Mouse (Mus musculus) forebrain, embryonic 14.5 days (tissue): ENCODE data around the gene Pax3. TPM values are rescaled to one million over a fixed set of nuclear protein-coding genes. Genes with fewer than 3 reads are reported as not detected.

Source experiments
- ATAC-seq: fragments of 200-750 bp; cut with Nextera tagmentation; 2 replicates; pipeline ENCODE4 v1.8.0; 2017; ENCODE audit warnings: mild to moderate bottlenecking, moderate library complexity
- DNase-seq: peaks from one replicate; pipeline ENCODE4 v3.0.0-alpha.2; 2015; ENCODE audit warnings: low spot score
- H3K27ac ChIP-seq: fragments of 300-500 bp; sonication (generic); 2 replicates; pipeline ENCODE4 v1.5.1; 2014; ENCODE audit warnings: low read depth, mild to moderate bottlenecking, control low read depth, low read length, moderate library complexity
- H3K27me3 ChIP-seq: fragments of 300-500 bp; sonication (generic); replicated peaks from 2 replicates; pipeline ENCODE4 v1.6.1; 2014; ENCODE audit warnings: low read length, control low read depth, mixed read lengths; ENCODE audit not compliant: control insufficient read depth, insufficient read depth
- H3K36me3 ChIP-seq: fragments of 300-500 bp; sonication (generic); 2 replicates; pipeline ENCODE4 v1.6.1; 2014; ENCODE audit warnings: low read length, control low read depth; ENCODE audit not compliant: control insufficient read depth, insufficient read depth
- H3K4me1 ChIP-seq: fragments of 300-500 bp; sonication (generic); 2 replicates; pipeline ENCODE4 v1.6.1; 2014; ENCODE audit warnings: antibody characterized with exemption, low read length, control low read depth; ENCODE audit not compliant: control insufficient read depth, insufficient read depth
- H3K4me2 ChIP-seq: fragments of 300-500 bp; sonication (generic); 2 replicates; pipeline ENCODE4 v1.6.1; 2014; ENCODE audit warnings: mild to moderate bottlenecking, control low read depth, low read length
- H3K4me3 ChIP-seq: fragments of 300-500 bp; sonication (generic); 2 replicates; pipeline ENCODE4 v1.5.1; 2014; ENCODE audit warnings: low read depth, low read length, control low read depth
- H3K9ac ChIP-seq: fragments of 300-500 bp; sonication (generic); 2 replicates; pipeline ENCODE4 v1.6.1; 2014; ENCODE audit warnings: mild to moderate bottlenecking, low read length, control low read depth, moderate library complexity
- H3K9me3 ChIP-seq: fragments of 300-500 bp; sonication (generic); replicated peaks from 2 replicates; pipeline ENCODE4 v1.6.1; 2016; ENCODE audit warnings: low read length, control low read depth, mixed read lengths; ENCODE audit not compliant: control insufficient read depth
- WGBS: fragments of 180-500 bp; shearing (Covaris S2); extraction: QIAGEN DNeasy Blood & Tissue Kit; methylation state at CpG from one replicate; pipeline ENCODE4 v1.1.7; 2014; 5-methylcytosine and 5-hydroxymethylcytosine counted together
- polyA plus RNA-seq: library from polyadenylated mRNA; unstranded; fragments of >200 nt; fragmentation: Nextera tagmentation; extraction: Ambion mirVana; gene quantifications from 2 replicates; pipeline ENCODE4 v1.2.1, GENCODE M21; 2014

Pax3 gene
- polyA plus RNA-seq, 1 experiment from 2014 or later, result 0.24 TPM

GRCm38 (mm10) chr1:78201251-78202010 lies 4.5 kb upstream of the Pax3 start:
- H3K9me3 ChIP-seq, result no peaks in the 10 kb centered on the region
- H3K4me1 ChIP-seq, result peaks cover 8% of the 10 kb centered on the region; the same call in 1 of the 2 replicates
- no peak for DNase-seq
- no peak overlapping the region for H3K9ac ChIP-seq
- H3K27me3 ChIP-seq, result peaks cover 92% of the 10 kb centered on the region
- no peak overlapping the region for H3K27ac ChIP-seq
- under 1% methylated on average over 28 of the region's 28 CpGs for WGBS
- no peaks in the 10 kb centered on the region for H3K36me3 ChIP-seq
- no peak for ATAC-seq
- H3K4me3 ChIP-seq, result no peak overlapping the region
- no peak overlapping the region for H3K4me2 ChIP-seq

- H3K9ac ChIP-seq, result no peak overlapping the region
- H3K4me3 ChIP-seq, result no peak overlapping the region
- ATAC-seq, result no peak
- no peak for DNase-seq
- no peak overlapping the region for H3K4me2 ChIP-seq
- H3K4me1 ChIP-seq, result peaks cover 9% of the 10 kb centered on the region; the same call in 1 of the 2 replicates
- no peak overlapping the region for H3K27ac ChIP-seq
- WGBS, result under 1% methylated on average over 15 of the region's 15 CpGs
- peaks cover 92% of the 10 kb centered on the region for H3K27me3 ChIP-seq
- H3K36me3 ChIP-seq, result no peaks in the 10 kb centered on the region
- H3K9me3 ChIP-seq, result no peaks in the 10 kb centered on the region
These were observed 3.3 kb upstream of the Pax3 start for GRCm38 (mm10) chr1:78200191-78200590.

- peaks cover 92% of the 10 kb centered on the region for H3K27me3 ChIP-seq
- no peaks in the 10 kb centered on the region for H3K36me3 ChIP-seq
- 3% methylated on average over 9 of the region's 9 CpGs for WGBS
- H3K4me3 ChIP-seq, result no peak overlapping the region
- DNase-seq (no peak), ATAC-seq (no peak)
- peaks cover 9% of the 10 kb centered on the region; the same call in 1 of the 2 replicates for H3K4me1 ChIP-seq
- H3K4me2 ChIP-seq, result no peak overlapping the region
- H3K9ac ChIP-seq, result no peak overlapping the region
- no peaks in the 10 kb centered on the region for H3K9me3 ChIP-seq
- no peak overlapping the region for H3K27ac ChIP-seq
These were observed 2.3 kb upstream of the Pax3 start for GRCm38 (mm10) chr1:78199221-78199620.

GRCm38 (mm10) chr1:78198319-78198940 lies 1.5 kb upstream of the Pax3 start:
- Histone ChIP-seq H3K27ac (no peak overlapping the region), H3K9me3 (no peaks in the 10 kb centered on the region), H3K36me3 (no peaks in the 10 kb centered on the region), H3K4me1 (peaks cover 7% of the 10 kb centered on the region; the same call in 1 of the 2 replicates), H3K4me2 (no peak overlapping the region), H3K27me3 (peaks cover 91% of the 10 kb centered on the region), H3K9ac (no peak overlapping the region), H3K4me3 (no peak overlapping the region)
- DNase-seq (no peak), ATAC-seq (no peak)
- 2% methylated on average over 9 of the region's 9 CpGs for WGBS

- Histone ChIP-seq H3K9ac (no peak overlapping the region), H3K36me3 (no peaks in the 10 kb centered on the region), H3K4me3 (peak overlapping the region; percentile 16; the same call in 1 of the 2 replicates), H3K27me3 (peaks cover 91% of the 10 kb centered on the region), H3K4me2 (peak overlapping the region; percentile 21; the same call in 1 of the 2 replicates), H3K9me3 (no peaks in the 10 kb centered on the region), H3K4me1 (peaks cover 5% of the 10 kb centered on the region; the same call in 1 of the 2 replicates), H3K27ac (no peak overlapping the region)
- no peak for ATAC-seq
- 1% methylated on average over 21 of the region's 21 CpGs for WGBS
- no peak for DNase-seq
These were observed 659 bp upstream of the Pax3 start for GRCm38 (mm10) chr1:78197351-78198234.

GRCm38 (mm10) chr1:78195771-78196712 lies 892 bp downstream of the Pax3 start:
- H3K4me2 ChIP-seq, result peak overlapping the region; percentile 21
- peak overlapping the region; percentile 16; the same call in 1 of the 2 replicates for H3K4me3 ChIP-seq
- H3K4me1 ChIP-seq, result peaks cover 5% of the 10 kb centered on the region; the same call in 1 of the 2 replicates
- no peaks in the 10 kb centered on the region for H3K9me3 ChIP-seq
- H3K27ac ChIP-seq, result no peak overlapping the region
- WGBS, result under 1% methylated on average over 42 of the region's 42 CpGs
- H3K9ac ChIP-seq, result no peak overlapping the region
- peaks cover 97% of the 10 kb centered on the region for H3K27me3 ChIP-seq
- DNase-seq (no peak), ATAC-seq (no peak)
- H3K36me3 ChIP-seq, result no peaks in the 10 kb centered on the region

- Histone ChIP-seq H3K4me2 (no peak overlapping the region), H3K36me3 (no peaks in the 10 kb centered on the region), H3K27ac (no peak overlapping the region), H3K9ac (no peak overlapping the region), H3K4me3 (no peak overlapping the region), H3K4me1 (peaks cover 5% of the 10 kb centered on the region; the same call in 1 of the 2 replicates), H3K27me3 (peaks cover 98% of the 10 kb centered on the region), H3K9me3 (no peaks in the 10 kb centered on the region)
- DNase-seq (no peak), ATAC-seq (no peak)
- 1% methylated on average over 21 of the region's 21 CpGs for WGBS
These were observed 1.8 kb downstream of the Pax3 start for GRCm38 (mm10) chr1:78195145-78195544.
